Mouse (Mus musculus) C2C12 (cell line): ENCODE data around the gene Nos1.

ENCODE experiments used
- CEBPB ChIP-seq: IDR thresholded peaks from one replicate; pipeline ENCODE4 v1.6.1; 2011; ENCODE audit warnings: low read depth, mild to moderate bottlenecking, control low read depth, moderate library complexity
- CTCF ChIP-seq: IDR thresholded peaks from one replicate; pipeline ENCODE4 v1.5.1; 2011; ENCODE audit not compliant: control insufficient read depth, insufficient read depth, insufficient read length
- FOSL1 ChIP-seq: IDR thresholded peaks from one replicate; pipeline ENCODE4 v1.8.0; 2011; ENCODE audit warnings: mild to moderate bottlenecking, low read length; ENCODE audit not compliant: poor library complexity, insufficient read depth, severe bottlenecking
- MAX ChIP-seq: IDR thresholded peaks from one replicate; pipeline ENCODE4 v1.6.1; 2011; ENCODE audit warnings: mild to moderate bottlenecking, control low read depth
- MYOG ChIP-seq: IDR thresholded peaks from one replicate; pipeline ENCODE4 v1.6.1; 2011; ENCODE audit not compliant: control insufficient read depth, insufficient read length; ENCODE audit errors: extremely low read depth
- USF1 ChIP-seq: IDR thresholded peaks from one replicate; pipeline ENCODE4 v1.6.1; 2011; ENCODE audit warnings: low read depth, mild to moderate bottlenecking, control low read depth, moderate library complexity

DNA sequence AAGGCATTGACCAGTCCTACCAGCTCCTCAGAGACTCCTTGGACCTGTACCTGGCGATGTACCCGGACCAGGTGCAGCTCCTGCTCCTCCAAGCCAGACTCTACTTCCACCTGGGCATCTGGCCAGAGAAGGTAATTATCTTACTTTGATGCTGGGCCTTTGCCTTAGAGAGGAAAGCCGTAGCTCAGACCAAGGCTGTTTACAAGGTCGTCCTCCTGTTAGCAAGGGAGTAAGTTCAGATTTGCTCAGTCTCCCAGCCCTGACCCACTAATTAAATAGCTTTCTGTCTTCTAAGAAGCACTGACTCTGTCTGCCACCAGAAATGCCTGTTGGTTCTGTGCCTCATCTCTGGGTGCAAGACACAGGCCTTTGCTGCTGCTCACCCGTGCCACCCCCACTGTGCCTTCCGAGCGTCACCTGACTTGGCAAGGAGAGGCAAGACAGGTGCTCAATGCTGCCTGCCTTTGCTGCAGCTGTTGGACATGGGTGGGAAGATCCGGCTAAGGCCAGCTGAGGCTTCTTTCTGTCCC is 214.6 kb downstream of the Nos1 start:
- no peak for TF ChIP-seq MYOG
- no peak for TF ChIP-seq CTCF
- no peak for TF ChIP-seq MAX
- TF ChIP-seq CEBPB: no peak
- no peak for TF ChIP-seq USF1
- no peak for TF ChIP-seq FOSL1
